Mouse (Mus musculus) cerebellum, postnatal 10 days (tissue): ENCODE results near the gene Btbd35f9.
"Not testable (repeated sequence)": the region's sequence is repeated elsewhere in the genome, so short reads cannot be mapped to it uniquely, and the experiment has no call there.

Experiments used
- DNase-seq, 2 experiments: peaks; one replicate each; pipeline ENCODE4 v3.0.0; 2021; ENCODE audit warnings: mixed read lengths in 2 of 2

Btbd35f9 gene

GRCm38 (mm10) chrX:34161399-34161798, at the start of gene Btbd35f9:
TSS of gene Btbd35f9 (minus strand) at chrX:34161499.
- not testable (repeated sequence) for DNase-seq
